Mouse (Mus musculus) mouse trophoblast stem cell (cell line): Measurements from ENCODE around the gene Rhbdd3.
"Not testable (repeated sequence)": the region's sequence is repeated elsewhere in the genome, so short reads cannot be mapped to it uniquely, and the experiment has no call there.

Experiments
- in situ Hi-C, 2 experiments: fragments of 300-500 bp; cut with MseI, MboI; formaldehyde crosslinking; loops; 2 replicates in 1 of 2; 3 replicates in 1 of 2; pipeline ENCODE4 v1.15.1; 2025

Gene Rhbdd3

GRCm38 (mm10) chr11:5065056-5065821 is 33.5 kb upstream of the Rhbdd3 start, which contains the start of gene Gas2l1:
TSS of gene Gas2l1 (minus strand) at chr11:5065327.
- in situ Hi-C loops: no loop called here

GRCm38 (mm10) chr11:5067063-5067462 is 31.7 kb upstream of the Rhbdd3 start:
- in situ Hi-C loops: no loop called here

DNA sequence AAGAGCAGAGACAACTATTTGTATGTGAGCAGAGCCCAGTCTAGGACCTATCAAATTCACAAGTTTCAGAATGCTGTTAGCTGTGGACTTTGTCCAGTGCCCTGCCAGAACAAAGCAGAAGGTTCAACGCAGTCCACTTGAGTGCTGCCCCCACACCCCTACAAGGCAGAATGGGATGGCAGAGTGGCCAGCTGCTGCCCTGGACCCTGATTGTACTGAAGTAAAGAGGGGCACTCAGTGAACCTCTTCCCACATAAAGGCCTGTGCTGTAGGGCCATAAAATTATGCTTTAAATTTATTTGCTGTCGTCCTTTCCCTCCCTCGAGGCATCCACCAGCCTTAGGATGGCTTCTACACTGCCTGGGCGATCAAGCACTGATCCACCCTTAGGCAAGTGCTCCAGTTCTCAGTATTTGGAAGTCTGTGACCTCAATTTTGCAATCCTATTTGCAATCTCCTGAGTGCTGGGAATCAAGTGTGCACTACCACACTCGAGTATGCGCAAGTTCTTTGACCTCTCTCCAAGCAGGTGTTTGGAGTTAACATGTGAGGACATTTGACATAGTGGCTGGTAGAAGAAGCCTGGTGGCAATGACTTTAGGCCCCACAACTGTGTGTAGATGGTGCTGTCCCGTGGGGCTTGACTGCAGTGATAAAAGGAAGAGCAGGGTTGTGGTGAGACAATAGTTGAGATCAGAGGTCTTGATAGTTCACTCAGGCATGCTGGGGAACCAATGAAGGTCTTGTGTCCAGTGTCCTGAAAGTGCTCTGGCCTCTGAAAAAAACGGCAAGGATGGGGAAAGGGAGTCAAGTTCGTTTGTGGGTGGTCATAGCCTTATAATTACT is 30.4 kb upstream of the Rhbdd3 start:
- in situ Hi-C loops: no loop called here

DNA sequence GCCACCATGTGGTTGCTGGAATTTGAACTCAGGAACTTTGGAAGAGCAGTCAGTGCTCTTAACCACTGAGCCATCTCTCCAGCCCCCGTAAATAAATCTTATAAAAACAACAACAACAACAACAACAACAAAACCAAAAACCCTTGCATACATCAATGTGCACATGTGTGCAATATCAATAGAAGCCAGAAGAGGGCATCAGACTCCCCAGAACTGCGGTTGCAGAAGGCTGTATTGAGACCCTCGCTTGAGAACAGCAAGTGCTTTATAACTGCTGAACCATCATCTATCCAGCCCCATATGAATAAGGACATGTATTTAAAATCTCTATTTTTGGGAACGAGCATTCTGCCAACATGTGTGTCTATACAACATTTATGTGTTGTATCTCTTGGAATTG is 23.8 kb upstream of the Rhbdd3 start:
- in situ Hi-C loops: no loop called here

DNA sequence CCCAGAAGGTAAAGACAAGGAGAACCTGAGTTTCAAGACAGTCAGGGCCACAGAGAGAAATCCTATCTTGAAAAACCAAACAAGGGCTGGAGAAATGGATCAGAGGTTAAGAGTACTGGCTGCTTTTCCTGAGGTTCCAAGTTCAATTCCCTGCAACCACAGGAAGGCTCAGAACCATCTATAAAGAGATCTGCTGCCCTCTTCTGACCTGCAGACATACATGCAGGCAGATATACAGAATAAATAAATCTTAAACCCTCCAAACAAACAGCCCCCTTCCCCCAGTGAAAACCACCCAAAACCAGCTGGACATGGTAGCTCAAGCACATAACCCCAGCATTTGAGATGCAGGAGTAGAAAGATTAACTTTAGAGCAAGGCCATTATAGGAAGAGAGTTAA is 23.0 kb upstream of the Rhbdd3 start:
- in situ Hi-C loops: no loop called here

DNA sequence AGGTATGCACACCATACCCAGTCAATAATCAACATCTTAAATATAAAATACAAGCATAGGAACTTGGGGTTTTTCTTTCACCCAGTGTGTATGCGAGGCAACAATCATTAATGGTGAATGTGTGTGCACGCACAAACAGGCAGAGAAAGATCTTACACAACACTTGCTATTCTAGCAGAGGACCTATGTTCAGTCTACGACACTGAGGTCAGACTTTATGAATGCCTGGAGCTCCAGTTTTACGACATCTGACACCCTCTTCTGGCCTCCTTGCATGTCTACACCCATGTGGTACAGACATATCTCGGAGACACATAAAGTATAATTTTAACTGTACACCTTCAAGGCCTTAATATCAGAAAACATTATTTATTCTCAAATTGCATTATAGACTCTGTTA is 21.9 kb upstream of the Rhbdd3 start:
- in situ Hi-C loops: not testable (repeated sequence)

DNA sequence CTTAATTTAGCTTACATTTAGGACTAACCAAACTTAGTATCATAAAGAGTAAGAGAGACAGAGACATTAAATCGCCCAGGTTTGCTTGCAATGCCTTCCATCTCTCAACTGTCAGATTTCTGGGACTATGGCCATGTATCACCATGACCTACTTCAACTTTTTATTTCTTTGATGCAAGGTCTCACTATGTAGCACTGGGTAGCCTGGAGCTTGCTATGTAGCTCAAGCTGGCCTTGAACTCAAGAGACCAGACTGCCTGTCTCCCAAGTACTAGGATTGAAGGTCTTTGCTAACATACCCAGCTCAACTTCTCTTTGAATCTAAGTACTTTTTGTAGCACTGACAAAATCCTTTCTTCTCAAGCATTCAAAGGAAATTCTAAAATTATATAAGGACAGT is 9.6 kb upstream of the Rhbdd3 start:
- in situ Hi-C loops: no loop called here

GRCm38 (mm10) chr11:5091706-5092105 is 7.0 kb upstream of the Rhbdd3 start:
- in situ Hi-C loops: no loop called here

GRCm38 (mm10) chr11:5095877-5096276 is 2.8 kb upstream of the Rhbdd3 start:
- in situ Hi-C loops: no loop called here

- in situ Hi-C loops: no loop called here
Measured at GRCm38 (mm10) chr11:5096480-5097020, 2.2 kb upstream of the Rhbdd3 start.

GRCm38 (mm10) chr11:5098035-5098735 is 541 bp upstream of the Rhbdd3 start:
- in situ Hi-C loops: no loop called here

DNA sequence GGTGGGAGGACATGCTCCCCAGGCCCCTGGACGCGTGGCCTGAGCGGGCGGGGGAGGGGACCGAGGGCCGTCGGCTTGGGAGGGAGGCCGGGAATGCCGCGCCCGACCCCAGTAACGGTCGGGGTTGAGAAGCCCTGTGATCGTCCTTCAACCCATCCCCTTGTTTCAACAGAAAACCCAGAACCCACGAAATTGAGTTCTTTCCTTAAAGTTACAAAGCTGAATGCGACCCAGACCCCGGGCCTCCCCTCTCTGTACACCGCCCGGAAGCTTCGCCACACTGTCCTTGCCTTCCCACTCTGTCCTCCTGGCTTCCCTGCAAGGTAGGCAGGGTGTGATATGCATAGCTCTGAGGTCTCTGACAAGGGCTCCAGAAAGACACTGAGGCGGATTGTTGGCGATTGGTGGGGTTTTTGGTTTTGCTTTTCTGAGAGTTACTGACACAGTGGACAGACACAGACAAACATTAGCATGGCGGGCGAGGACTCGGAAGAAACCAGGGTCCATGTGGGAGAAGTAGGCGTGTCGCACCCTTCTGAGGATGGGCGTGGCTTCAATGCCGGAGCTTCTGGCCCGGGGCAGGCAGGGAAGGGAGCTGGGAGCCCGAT is 954 bp downstream of the Rhbdd3 start:
- in situ Hi-C loops: no loop called here

- in situ Hi-C loops: no loop called here
Measured at GRCm38 (mm10) chr11:5100283-5100682, 1.6 kb downstream of the Rhbdd3 start.

GRCm38 (mm10) chr11:5100801-5101200 is 2.1 kb downstream of the Rhbdd3 start:
- in situ Hi-C loops: no loop called here

GRCm38 (mm10) chr11:5101641-5102040 is 2.9 kb downstream of the Rhbdd3 start:
- in situ Hi-C loops: no loop called here

- in situ Hi-C loops: no loop called here
Measured at GRCm38 (mm10) chr11:5102384-5102783, 3.7 kb downstream of the Rhbdd3 start.

- in situ Hi-C loops: no loop called here
Measured at GRCm38 (mm10) chr11:5103986-5104509, 5.3 kb downstream of the Rhbdd3 start.

DNA sequence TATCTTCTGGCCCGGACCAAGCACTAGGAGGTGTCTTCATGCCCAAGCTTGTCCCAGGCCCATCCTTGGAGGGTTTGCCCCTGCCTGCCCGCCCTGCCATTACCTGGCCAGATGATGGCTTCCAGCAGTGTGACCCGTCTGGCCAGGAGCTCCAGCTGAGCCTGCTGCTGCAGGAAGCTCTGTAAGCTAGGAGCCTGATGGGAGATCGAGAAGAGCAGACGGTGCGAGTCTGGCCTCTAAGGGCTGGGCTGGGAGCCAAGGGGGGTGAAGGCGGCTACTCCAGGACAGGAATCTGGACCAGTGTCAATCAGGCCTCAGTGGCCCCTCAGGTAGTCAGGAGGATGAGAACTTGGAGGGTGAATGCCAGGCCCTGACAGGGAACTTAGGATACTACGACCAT is 10.7 kb downstream of the Rhbdd3 start:
- in situ Hi-C loops: no loop called here

- in situ Hi-C loops: loop anchor here (10.0 kb wide), 1 partner anchor 171 kb away; no protein-coding TSS in a partner anchor
Measured at GRCm38 (mm10) chr11:5113645-5114044, 14.9 kb downstream of the Rhbdd3 start.

DNA sequence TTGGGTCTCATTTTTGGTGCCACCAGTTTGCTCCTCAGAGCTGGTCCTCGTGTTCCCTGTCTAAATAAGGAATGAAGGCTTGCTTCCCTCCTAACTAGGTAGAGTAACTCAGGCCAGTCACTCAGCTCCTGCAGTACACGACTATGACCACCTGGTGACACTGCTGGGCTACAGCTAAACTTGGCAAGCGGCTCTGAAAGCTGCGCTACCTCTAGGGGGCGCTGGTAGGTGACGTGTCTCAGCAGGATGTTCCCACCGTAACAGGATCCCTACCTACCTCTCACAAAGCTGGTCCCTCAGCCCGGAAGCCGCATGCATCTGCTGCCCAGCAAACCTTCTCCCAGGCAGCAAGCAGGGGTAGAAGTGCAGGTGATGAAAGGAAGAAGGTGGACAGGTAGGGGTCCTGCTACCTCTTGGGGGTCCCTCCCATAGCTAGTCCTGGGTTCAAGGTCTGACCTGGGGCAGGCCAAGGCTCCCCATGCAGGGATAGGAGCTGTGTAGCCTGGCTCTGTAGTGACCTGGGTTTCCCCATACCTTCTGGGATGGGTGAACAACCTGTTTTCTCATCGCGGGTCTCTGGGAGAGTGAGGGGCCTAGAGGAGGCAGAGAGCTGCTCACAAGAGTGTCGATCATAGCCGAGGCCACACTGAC is 16.3 kb downstream of the Rhbdd3 start:
- in situ Hi-C loops: loop anchor here (10.0 kb wide), 1 partner anchor 170 kb away; no protein-coding TSS in a partner anchor

- in situ Hi-C loops: no loop called here
Measured at GRCm38 (mm10) chr11:5125713-5126112, 27.0 kb downstream of the Rhbdd3 start.
